Mouse (Mus musculus) liver, embryonic 15.5 days (tissue): ENCODE results near the gene Fdxacb1. TPM values are rescaled to one million over a fixed set of nuclear protein-coding genes. Genes with fewer than 3 reads are reported as not detected.
A peak's percentile ranks its signal among the peaks of the same experiment; 100 is the strongest.

ENCODE experiments used
- ATAC-seq: fragments of 200-750 bp; cut with Nextera tagmentation; 2 replicates; pipeline ENCODE4 v1.8.0; 2017; ENCODE audit warnings: moderate number of reproducible peaks, mild to moderate bottlenecking, moderate library complexity; ENCODE audit not compliant: insufficient read depth
- H3K27ac ChIP-seq: fragments of 300-500 bp; sonication (generic); replicated peaks from 2 replicates; pipeline ENCODE4 v1.5.1; 2015; ENCODE audit warnings: mild to moderate bottlenecking, inconsistent platforms
- H3K27me3 ChIP-seq: fragments of 300-500 bp; sonication (generic); 2 replicates; pipeline ENCODE4 v1.6.1; 2015; ENCODE audit warnings: mild to moderate bottlenecking, inconsistent platforms
- H3K36me3 ChIP-seq: fragments of 300-500 bp; sonication (generic); replicated peaks from 2 replicates; pipeline ENCODE4 v1.6.1; 2015; ENCODE audit warnings: moderate library complexity, mild to moderate bottlenecking, inconsistent platforms
- H3K4me1 ChIP-seq: fragments of 300-500 bp; sonication (generic); replicated peaks from 2 replicates; pipeline ENCODE4 v1.6.1; 2015; ENCODE audit warnings: inconsistent platforms
- H3K4me2 ChIP-seq: fragments of 300-500 bp; sonication (generic); 2 replicates; pipeline ENCODE4 v1.6.1; 2015; ENCODE audit warnings: moderate library complexity, mild to moderate bottlenecking, inconsistent platforms
- H3K4me3 ChIP-seq: fragments of 300-500 bp; sonication (generic); replicated peaks from 2 replicates; pipeline ENCODE4 v1.5.1; 2015; ENCODE audit warnings: mild to moderate bottlenecking, inconsistent platforms
- H3K9ac ChIP-seq: fragments of 300-500 bp; sonication (generic); 2 replicates; pipeline ENCODE4 v1.6.1; 2015; ENCODE audit warnings: moderate library complexity, mild to moderate bottlenecking, inconsistent platforms
- H3K9me3 ChIP-seq: fragments of 300-500 bp; sonication (generic); replicated peaks from 2 replicates; pipeline ENCODE4 v1.6.1; 2016; ENCODE audit warnings: inconsistent platforms
- WGBS: fragments of 180-500 bp; shearing (Covaris S2); methylation state at CpG from one replicate; pipeline ENCODE4 v1.1.7; 2015; ENCODE audit warnings: mixed read lengths; ENCODE audit not compliant: insufficient replicate concordance; 5-methylcytosine and 5-hydroxymethylcytosine counted together
- polyA plus RNA-seq: library from polyadenylated mRNA; unstranded; fragments of >200 nt; fragmentation: Nextera tagmentation; extraction: Ambion mirVana; gene quantifications from 2 replicates; pipeline ENCODE4 v1.2.1, GENCODE M21; 2015

Gene Fdxacb1
- polyA plus RNA-seq, 1 experiment from 2014 or later = 8.5 TPM

DNA sequence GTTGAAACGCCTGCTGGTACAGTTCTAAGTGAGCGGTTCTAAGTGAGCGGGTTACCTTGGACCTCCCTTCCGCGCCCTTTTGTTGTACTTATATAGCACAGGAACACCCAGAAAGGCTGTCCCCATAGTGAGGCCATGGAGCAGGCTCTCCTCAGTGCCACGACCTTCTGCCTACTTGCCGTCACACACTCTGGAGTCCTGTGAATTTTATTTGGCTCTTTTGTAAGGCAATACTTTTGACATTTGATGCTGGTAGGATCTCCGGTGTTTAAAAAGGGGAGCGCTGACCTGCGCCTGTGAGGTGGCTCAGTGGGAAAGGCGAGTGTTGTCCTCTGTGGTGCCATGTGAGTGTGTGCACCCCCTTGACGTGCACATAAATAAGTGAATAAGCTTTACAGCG is 41.1 kb downstream of the Fdxacb1 start:
- WGBS = 86% methylated on average over 13 of the region's 13 CpGs
- peaks cover 82% of the 10 kb centered on the region for H3K4me1 ChIP-seq
- H3K36me3 ChIP-seq = peaks cover 41% of the 10 kb centered on the region

GRCm38 (mm10) chr9:50811187-50811586 is 43.2 kb downstream of the Fdxacb1 start:
- peak overlapping the region; percentile 11; the same call in 1 of the 2 replicates for H3K9ac ChIP-seq
- H3K4me2 ChIP-seq = peak overlapping the region; percentile 50
- peaks cover 81% of the 10 kb centered on the region for H3K4me1 ChIP-seq
- no peaks in the 10 kb centered on the region for H3K9me3 ChIP-seq
- WGBS = 35% methylated on average over 7 of the region's 7 CpGs
- peaks cover 32% of the 10 kb centered on the region for H3K36me3 ChIP-seq
- no peaks in the 10 kb centered on the region for H3K27me3 ChIP-seq
- peak; percentile 92 for ATAC-seq
- no peak overlapping the region for H3K4me3 ChIP-seq
- peak overlapping the region; percentile 93 for H3K27ac ChIP-seq

More for the DNA sequence above, 41.1 kb downstream of the Fdxacb1 start:
- Histone ChIP-seq H3K9ac (no peak overlapping the region), H3K27ac (peak overlapping the region; percentile 80), H3K4me2 (no peak overlapping the region), H3K27me3 (no peaks in the 10 kb centered on the region), H3K4me3 (no peak overlapping the region), H3K9me3 (no peaks in the 10 kb centered on the region)
- no peak for ATAC-seq

GRCm38 (mm10) chr9:50811746-50812145 is 43.7 kb downstream of the Fdxacb1 start:
- H3K4me2 ChIP-seq = peak overlapping the region; percentile 50
- H3K9me3 ChIP-seq = 0 out of 2 replicates have a peak, but pooled peaks cover 3% of the 10 kb centered on the region
- ATAC-seq = peak; percentile 69
- peaks cover 30% of the 10 kb centered on the region for H3K36me3 ChIP-seq
- H3K4me3 ChIP-seq = no peak overlapping the region
- H3K27me3 ChIP-seq = no peaks in the 10 kb centered on the region
- peaks cover 87% of the 10 kb centered on the region for H3K4me1 ChIP-seq
- 0 out of 2 replicates have a peak overlapping the region, but pooled peaks have one; percentile 1 for H3K9ac ChIP-seq
- H3K27ac ChIP-seq = peak overlapping the region; percentile 93
- 41% methylated on average over 2 of the region's 2 CpGs for WGBS

GRCm38 (mm10) chr9:50813796-50814195 is 45.8 kb downstream of the Fdxacb1 start:
- Histone ChIP-seq H3K4me1 (peaks cover 87% of the 10 kb centered on the region), H3K9ac (no peak overlapping the region), H3K36me3 (peaks cover 25% of the 10 kb centered on the region), H3K4me3 (no peak overlapping the region), H3K27ac (peak overlapping the region; percentile 93), H3K9me3 (0 out of 2 replicates have a peak, but pooled peaks cover 3% of the 10 kb centered on the region), H3K4me2 (peak overlapping the region; percentile 43), H3K27me3 (no peaks in the 10 kb centered on the region)
- 35% methylated on average over 5 of the region's 5 CpGs for WGBS
- ATAC-seq = peak; percentile 60

DNA sequence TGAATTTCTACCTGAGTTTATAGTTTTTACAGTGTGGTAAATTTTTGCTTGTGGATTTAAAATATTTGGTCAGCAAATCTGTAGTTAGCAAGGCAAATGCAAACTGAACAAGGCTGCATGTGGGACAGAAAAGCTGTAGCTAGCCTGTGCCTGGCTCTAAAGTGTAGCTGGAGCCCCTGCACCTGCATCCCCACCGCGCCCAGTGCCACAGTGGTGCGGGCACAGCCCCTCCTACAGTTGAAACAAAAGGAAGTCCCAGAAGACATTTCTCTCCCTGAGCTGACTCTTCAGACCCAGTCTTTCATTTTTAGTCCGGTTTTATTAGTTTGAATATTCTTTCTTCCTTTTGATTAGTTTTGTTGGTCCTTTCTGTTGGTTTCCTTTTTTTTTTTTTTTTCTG is 47.6 kb downstream of the Fdxacb1 start:
- no peaks in the 10 kb centered on the region for H3K27me3 ChIP-seq
- H3K4me3 ChIP-seq = no peak overlapping the region
- 81% methylated on average over 4 of the region's 4 CpGs for WGBS
- H3K4me1 ChIP-seq = peaks cover 78% of the 10 kb centered on the region
- H3K4me2 ChIP-seq = no peak overlapping the region
- 0 out of 2 replicates have a peak, but pooled peaks cover 3% of the 10 kb centered on the region for H3K9me3 ChIP-seq
- H3K27ac ChIP-seq = peak overlapping the region; percentile 86
- no peak overlapping the region for H3K9ac ChIP-seq
- H3K36me3 ChIP-seq = peaks cover 24% of the 10 kb centered on the region
- no peak for ATAC-seq

GRCm38 (mm10) chr9:50816512-50816911 is 48.5 kb downstream of the Fdxacb1 start:
- Histone ChIP-seq H3K4me3 (no peak overlapping the region), H3K4me2 (0 out of 2 replicates have a peak overlapping the region, but pooled peaks have one; percentile 6), H3K9ac (no peak overlapping the region), H3K27me3 (no peaks in the 10 kb centered on the region), H3K4me1 (peaks cover 76% of the 10 kb centered on the region), H3K36me3 (peaks cover 24% of the 10 kb centered on the region), H3K27ac (peak overlapping the region; percentile 86), H3K9me3 (0 out of 2 replicates have a peak, but pooled peaks cover 3% of the 10 kb centered on the region)
- ATAC-seq = peak; percentile 88
- 49% methylated on average over 1 of the region's 1 CpGs for WGBS

GRCm38 (mm10) chr9:50818050-50818449 is 50.0 kb downstream of the Fdxacb1 start:
- H3K36me3 ChIP-seq = peaks cover 30% of the 10 kb centered on the region
- peak overlapping the region; percentile 86 for H3K27ac ChIP-seq
- no peak overlapping the region for H3K9ac ChIP-seq
- H3K4me2 ChIP-seq = no peak overlapping the region
- no peak for ATAC-seq
- H3K9me3 ChIP-seq = 0 out of 2 replicates have a peak, but pooled peaks cover 3% of the 10 kb centered on the region
- no peak overlapping the region for H3K4me3 ChIP-seq
- H3K27me3 ChIP-seq = no peaks in the 10 kb centered on the region
- H3K4me1 ChIP-seq = peaks cover 76% of the 10 kb centered on the region
- 64% methylated on average over 6 of the region's 6 CpGs for WGBS

- WGBS = 83% methylated on average over 6 of the region's 6 CpGs
- Histone ChIP-seq H3K27ac (peak overlapping the region; percentile 66), H3K27me3 (no peaks in the 10 kb centered on the region)
These were observed 51.7 kb downstream of the Fdxacb1 start for GRCm38 (mm10) chr9:50819716-50820115.

DNA sequence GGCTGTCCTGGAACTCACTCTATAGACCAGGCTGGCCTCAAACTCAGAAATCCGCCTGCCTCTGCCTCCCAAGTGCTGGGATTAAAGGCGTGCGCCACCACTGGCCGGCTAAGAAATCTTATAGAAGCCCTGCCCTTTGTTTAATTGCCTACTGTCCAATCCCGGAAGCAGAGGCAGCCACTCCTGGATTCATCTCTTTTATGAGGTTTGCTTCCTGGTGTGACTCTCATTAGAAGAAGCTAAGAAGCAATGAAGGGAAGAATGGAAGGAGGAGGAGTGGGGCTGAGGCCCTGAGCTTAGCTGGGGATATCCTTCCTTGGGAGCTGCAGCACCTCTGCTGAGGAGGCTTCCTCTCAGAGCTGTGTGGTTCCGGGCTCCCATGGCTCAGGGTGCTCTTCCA is 53.6 kb downstream of the Fdxacb1 start:
- Histone ChIP-seq H3K4me3 (no peak overlapping the region), H3K9me3 (0 out of 2 replicates have a peak, but pooled peaks cover under 1% of the 10 kb centered on the region), H3K27me3 (no peaks in the 10 kb centered on the region), H3K36me3 (peaks cover 30% of the 10 kb centered on the region), H3K9ac (no peak overlapping the region), H3K4me1 (peaks cover 81% of the 10 kb centered on the region), H3K4me2 (no peak overlapping the region), H3K27ac (peak overlapping the region; percentile 61)
- no peak for ATAC-seq
- 88% methylated on average over 6 of the region's 6 CpGs for WGBS

More at GRCm38 (mm10) chr9:50819716-50820115, 51.7 kb downstream of the Fdxacb1 start:
- Histone ChIP-seq H3K9me3 (0 out of 2 replicates have a peak, but pooled peaks cover 3% of the 10 kb centered on the region), H3K4me1 (peaks cover 77% of the 10 kb centered on the region), H3K4me2 (no peak overlapping the region), H3K4me3 (no peak overlapping the region), H3K9ac (no peak overlapping the region), H3K36me3 (peaks cover 31% of the 10 kb centered on the region)
- ATAC-seq = no peak

DNA sequence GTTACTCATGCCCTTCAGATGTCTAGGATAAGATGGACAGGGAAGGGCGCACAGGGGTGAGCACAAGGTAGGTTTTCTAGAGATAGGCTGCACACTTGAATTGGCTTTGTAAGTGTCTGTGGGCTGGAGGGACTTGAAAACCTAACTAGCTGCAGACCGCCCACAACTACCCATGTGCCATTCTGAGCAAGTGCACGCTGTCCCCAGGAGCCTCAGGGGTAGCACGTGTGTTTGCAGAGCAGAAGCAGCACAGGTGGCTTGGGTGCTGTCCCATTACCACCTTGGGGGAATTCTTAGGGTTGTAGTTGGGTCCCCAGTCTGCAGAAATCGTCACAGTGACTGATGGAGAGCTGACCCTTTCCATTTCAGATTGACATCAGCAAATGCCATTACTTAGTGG is 54.2 kb downstream of the Fdxacb1 start:
- Histone ChIP-seq H3K4me3 (no peak overlapping the region), H3K9me3 (no peaks in the 10 kb centered on the region), H3K4me1 (peaks cover 76% of the 10 kb centered on the region), H3K36me3 (peaks cover 24% of the 10 kb centered on the region), H3K27me3 (no peaks in the 10 kb centered on the region), H3K27ac (peak overlapping the region; percentile 61), H3K9ac (no peak overlapping the region), H3K4me2 (no peak overlapping the region)
- no peak for ATAC-seq
- 87% methylated on average over 5 of the region's 5 CpGs for WGBS
